Comparison of ENCODE assay signal across 8 mouse cellular contexts in genomic region chr2:63473699-63474098, GRCm38 (mm10).
A peak's percentile ranks its signal among the peaks of the same experiment; 100 is the strongest.
DNase-seq lines count a peak whose midpoint lies in the region; ATAC-seq and TF ChIP-seq lines count a peak whose summit lies in the region.

No protein-coding gene starts in this region.

- no peaks in the 10 kb centered on the region for H3K4me1 ChIP-seq in E14TG2a.4 (replicated peaks; ENCODE audit: low read depth, low read length)
- no peaks in the 10 kb centered on the region for H3K4me1 ChIP-seq in cortical plate, adult 2 months (ENCODE audit: control insufficient read depth, insufficient read depth, low read length)
- H3K4me1 ChIP-seq in hindbrain, embryonic 16.5 days (ENCODE audit: control insufficient read depth, insufficient read depth, low read depth, low read length) = no peaks in the 10 kb centered on the region

- peak; percentile 85; the same call in 1 of the 2 replicates for ATAC-seq in hindbrain, embryonic 16.5 days

- WGBS in hindbrain, embryonic 16.5 days = 17% methylated on average over 2 of the region's 2 CpGs

- H3K4me3 ChIP-seq in E14TG2a.4 (replicated peaks; ENCODE audit: low read length) = no peak overlapping the region
- H3K4me3 ChIP-seq in cortical plate, adult 2 months (ENCODE audit: insufficient read depth, low read length) = no peak overlapping the region
- H3K4me3 ChIP-seq in hindbrain, embryonic 16.5 days (ENCODE audit: low read length) = no peak overlapping the region

- intact Hi-C loops in left cerebral cortex, postnatal 4 days (cut with DNase I) = no loop called here

- H3K27ac ChIP-seq in cortical plate, adult 2 months (ENCODE audit: insufficient read depth, low read length) = no peak overlapping the region
- no peak overlapping the region for H3K27ac ChIP-seq in hindbrain, embryonic 16.5 days (ENCODE audit: low read depth, low read length)

- no peaks in the 10 kb centered on the region for H3K36me3 ChIP-seq in E14TG2a.4 (ENCODE audit: insufficient read depth, low read length)
- H3K36me3 ChIP-seq in hindbrain, embryonic 16.5 days (ENCODE audit: control insufficient read depth, insufficient read depth, low read length) = no peaks in the 10 kb centered on the region

- no peak for TF ChIP-seq POLR2A in cortical plate, adult 2 months (IDR thresholded peaks at IDR 0.05; ENCODE audit: extremely low read depth, insufficient read depth, low read length)

- no peak overlapping the region for H3K9ac ChIP-seq in hindbrain, embryonic 16.5 days (ENCODE audit: low read depth, low read length)

- DNase-seq in gastrocnemius, adult 18-20 months (ENCODE audit: low spot score) = peak; percentile 6
- no peak for DNase-seq in gastrocnemius, postnatal 4 days (ENCODE audit: low spot score in 2 of 2)
- peak; percentile 31 for DNase-seq in left cerebral cortex, postnatal 4 days
- peak; percentile 48 for DNase-seq in right cerebral cortex, adult 18-20 months
- no peak for DNase-seq in spleen, postnatal 36 days (ENCODE audit: low spot score in 2 of 2)

- H3K9me3 ChIP-seq in E14TG2a.4 (ENCODE audit: low read length) = no peaks in the 10 kb centered on the region
- no peaks in the 10 kb centered on the region for H3K9me3 ChIP-seq in hindbrain, embryonic 16.5 days (ENCODE audit: control insufficient read depth, low read length)

- H3K4me2 ChIP-seq in hindbrain, embryonic 16.5 days (ENCODE audit: low read length) = no peak overlapping the region

- TF ChIP-seq CTCF in E14TG2a.4 (conservative IDR thresholded peaks at IDR 0.05; ENCODE audit: low read length) = peak; percentile 42
- peak; percentile 69 for TF ChIP-seq CTCF in cortical plate, adult 2 months (IDR thresholded peaks at IDR 0.05; ENCODE audit: extremely low read depth, insufficient read depth, low read length)

- H3K27me3 ChIP-seq in E14TG2a.4 (ENCODE audit: insufficient read depth, low read length) = no peaks in the 10 kb centered on the region
- H3K27me3 ChIP-seq in hindbrain, embryonic 16.5 days (replicated peaks; ENCODE audit: control insufficient read depth, insufficient read depth, low read length) = no peaks in the 10 kb centered on the region

Comparison
In these comparisons a context has a peak if more than half of its experiments do, and no peak if none do; other contexts are left out.
1. DNase-seq: peak in gastrocnemius, adult 18-20 months (single experiment), left cerebral cortex, postnatal 4 days (single experiment) and right cerebral cortex, adult 18-20 months (single experiment); none in gastrocnemius, postnatal 4 days (0 of 2) and spleen, postnatal 36 days (0 of 2).